Mouse (Mus musculus) heart, adult 18-20 months (tissue): Measurements from ENCODE around the gene Kctd3. TPM values are rescaled to one million over a fixed set of nuclear protein-coding genes. Genes with fewer than 3 reads are reported as not detected.
"Not testable (repeated sequence)": the region's sequence is repeated elsewhere in the genome, so short reads cannot be mapped to it uniquely, and the experiment has no call there.

Source experiments
- DNase-seq, 2 experiments: peaks; one replicate each; pipeline ENCODE4 v3.0.0; 2021 to 2022; ENCODE audit warnings: mixed read lengths in 1 of 2
- long read RNA-seq, 2 experiments: library from polyadenylated mRNA; stranded (forward); transcript quantifications; one replicate each; pipeline ENCODE4 v2.0.0; 2021
- total RNA-seq, 2 experiments: library from RNA; stranded (reverse); gene quantifications; 2 replicates each; pipeline ENCODE4 v1.2.3; 2021

Gene Kctd3
- 10 to 100 TPM in 1 of 2 experiments, 1 to 10 TPM in 1; 9.7 to 10.6 TPM for total RNA-seq
- long read RNA-seq, experiment 1, transcript Kctd3-201 (18 exons, 3,706 nt): major isoform, 7 of 9 reads
- long read RNA-seq, experiment 1, partial matches to known transcripts: 0 of 9 reads
- long read RNA-seq, experiment 1, other reads (novel, unspliced or antisense): 2 of 9 reads
- long read RNA-seq, experiment 2, partial matches to known transcripts: 0 of 1 reads
- long read RNA-seq, experiment 2, other reads (novel, unspliced or antisense): 0 of 1 reads

GRCm38 (mm10) chr1:189007239-189007979 lies at the start of gene Kctd3:
Gene Kctd3, minus strand, starts transcription at chr1:189007841.
- DNase-seq: peak; percentile 95 to 99

DNA sequence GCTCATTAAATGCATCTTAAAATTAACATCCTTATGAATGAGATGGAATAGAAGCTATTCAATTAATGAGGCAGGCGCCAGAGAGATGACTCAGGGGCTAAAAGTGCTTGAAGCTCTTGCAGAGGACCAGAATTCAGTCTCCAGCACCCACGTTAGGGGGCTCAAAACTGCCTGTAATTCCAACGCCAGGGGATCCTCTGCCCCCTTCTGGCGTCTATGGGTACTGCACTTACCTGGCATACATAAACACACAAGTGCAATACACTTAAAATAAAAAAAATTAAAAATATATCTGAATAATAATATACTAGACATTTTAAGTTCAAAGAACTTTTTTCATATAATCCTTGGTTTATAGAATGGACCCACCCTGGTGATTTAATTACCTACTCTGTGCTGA lies 49.8 kb upstream of the Kctd3 start:
- DNase-seq: no peak

- DNase-seq: no peak
These were observed 48.3 kb upstream of the Kctd3 start for GRCm38 (mm10) chr1:189055933-189056332.

- no peak for DNase-seq
These were observed 47.4 kb upstream of the Kctd3 start for GRCm38 (mm10) chr1:189054941-189055551.

GRCm38 (mm10) chr1:189054191-189054590 lies 46.5 kb upstream of the Kctd3 start:
- DNase-seq: peak in 1 of 2 experiments; percentile 14

- DNase-seq: no peak
These were observed 44.5 kb upstream of the Kctd3 start for GRCm38 (mm10) chr1:189052189-189052588.

GRCm38 (mm10) chr1:189050122-189050521 lies 42.5 kb upstream of the Kctd3 start:
- DNase-seq: no peak

GRCm38 (mm10) chr1:189048331-189048730 lies 40.7 kb upstream of the Kctd3 start:
- no peak for DNase-seq

DNA sequence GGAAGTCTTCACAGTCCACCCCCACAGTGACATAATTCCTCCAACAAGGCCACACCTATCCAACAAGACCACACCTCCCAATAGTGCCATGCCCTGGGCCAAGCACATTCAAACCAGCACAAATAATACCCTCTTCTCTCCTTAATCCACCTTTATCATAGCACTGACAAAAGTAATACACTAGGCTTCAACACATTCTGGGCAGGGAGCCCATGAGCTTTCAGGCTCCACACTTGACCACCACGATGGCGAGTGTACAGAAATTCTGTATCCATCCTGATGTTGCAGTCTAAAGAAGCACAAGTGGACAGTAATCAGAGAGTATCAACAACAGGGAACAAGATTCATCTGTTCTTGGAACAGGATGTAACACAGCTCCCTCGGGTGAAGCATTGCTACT lies 40.3 kb upstream of the Kctd3 start:
- no peak for DNase-seq

DNA sequence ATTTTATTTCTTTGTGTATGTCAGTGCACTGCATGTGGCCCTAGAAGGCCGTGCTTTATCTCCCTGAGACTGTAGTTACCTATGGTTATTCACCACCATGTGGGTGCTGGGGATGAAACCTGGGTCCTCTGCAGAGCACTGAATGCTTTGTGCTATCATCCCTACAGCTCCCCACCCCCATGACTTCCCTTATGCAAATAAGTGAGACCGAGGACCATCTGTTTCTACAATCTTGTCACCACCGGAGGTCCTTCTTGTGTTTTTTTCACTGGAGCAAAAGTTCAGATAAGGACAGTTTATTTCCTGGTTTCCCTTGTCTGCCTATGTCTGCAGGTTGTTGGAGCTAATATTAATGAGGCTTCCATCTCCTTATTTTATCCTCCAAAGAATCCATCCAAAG lies 39.2 kb upstream of the Kctd3 start:
- peak in 1 of 2 experiments; percentile 35 for DNase-seq

- no peak for DNase-seq
These were observed 38.7 kb upstream of the Kctd3 start for GRCm38 (mm10) chr1:189046301-189046700.

DNA sequence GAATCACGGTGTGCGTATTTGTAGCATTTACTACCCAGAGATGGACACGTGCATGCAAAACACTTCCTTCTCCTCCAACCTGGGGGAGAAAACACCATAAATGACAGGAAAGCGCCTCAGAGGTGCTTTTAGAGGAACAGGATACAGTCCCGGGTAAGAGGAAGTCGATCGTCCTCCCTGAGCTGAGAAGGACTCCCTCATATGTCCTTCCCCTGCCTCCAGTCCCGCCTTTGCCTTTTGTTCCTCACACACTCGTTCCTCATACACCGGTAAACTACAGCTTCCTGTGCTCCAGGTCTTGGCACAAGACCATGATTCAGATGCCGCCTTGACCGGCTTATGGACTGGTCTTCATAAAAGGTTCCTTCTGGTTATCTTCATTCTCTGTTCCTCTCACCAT lies 33.6 kb upstream of the Kctd3 start:
- DNase-seq: peak in 1 of 2 experiments; percentile 45

DNA sequence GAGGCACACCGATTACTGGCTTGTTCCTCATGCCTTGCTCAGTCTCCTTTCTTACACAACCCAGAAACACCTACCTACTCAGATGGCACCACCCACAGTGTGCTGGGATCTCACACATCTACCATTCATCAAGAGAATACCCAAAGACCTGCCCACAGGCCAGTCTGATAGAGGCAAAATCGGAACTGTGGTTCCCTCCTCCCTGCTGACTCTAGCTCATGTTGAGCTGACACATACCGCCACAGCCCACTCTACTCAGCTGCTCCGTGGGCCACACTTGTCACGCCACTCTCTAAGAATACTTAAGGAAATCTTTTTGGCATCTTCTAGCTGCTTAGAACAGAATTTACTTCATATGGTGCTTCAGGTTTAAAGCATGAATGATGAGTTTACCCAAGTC lies 31.7 kb upstream of the Kctd3 start:
- no peak for DNase-seq

GRCm38 (mm10) chr1:189032817-189033216 lies 25.2 kb upstream of the Kctd3 start:
- DNase-seq: not testable (repeated sequence)

DNA sequence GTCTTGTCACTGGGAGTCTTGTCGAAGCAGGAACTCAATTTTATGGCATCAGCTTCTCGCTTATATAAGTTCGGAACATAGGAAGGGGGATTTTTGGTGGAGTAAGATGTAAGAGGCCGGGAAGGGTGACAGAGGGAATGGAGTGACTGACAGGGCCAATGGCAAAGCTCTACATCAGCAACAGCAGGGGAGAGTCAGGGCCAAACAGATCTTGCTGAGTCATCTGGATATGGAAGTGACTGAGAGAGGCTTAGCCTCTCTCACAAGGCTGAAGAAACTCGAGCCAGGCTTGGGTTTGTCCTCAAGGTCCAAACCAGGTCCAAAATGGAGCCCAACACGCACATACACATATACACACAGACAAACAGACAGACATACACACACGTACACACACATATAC lies 23.3 kb upstream of the Kctd3 start:
- no peak for DNase-seq

- peak in 1 of 2 experiments; percentile 39 for DNase-seq
These were observed 20.6 kb upstream of the Kctd3 start for GRCm38 (mm10) chr1:189028267-189028666.

- DNase-seq: peak in 1 of 2 experiments; percentile 25
These were observed 19.2 kb upstream of the Kctd3 start for GRCm38 (mm10) chr1:189026885-189027284.

- no peak for DNase-seq
These were observed 16.1 kb upstream of the Kctd3 start for GRCm38 (mm10) chr1:189023701-189024080.

GRCm38 (mm10) chr1:189022925-189023700 lies 15.5 kb upstream of the Kctd3 start:
- no peak for DNase-seq

DNA sequence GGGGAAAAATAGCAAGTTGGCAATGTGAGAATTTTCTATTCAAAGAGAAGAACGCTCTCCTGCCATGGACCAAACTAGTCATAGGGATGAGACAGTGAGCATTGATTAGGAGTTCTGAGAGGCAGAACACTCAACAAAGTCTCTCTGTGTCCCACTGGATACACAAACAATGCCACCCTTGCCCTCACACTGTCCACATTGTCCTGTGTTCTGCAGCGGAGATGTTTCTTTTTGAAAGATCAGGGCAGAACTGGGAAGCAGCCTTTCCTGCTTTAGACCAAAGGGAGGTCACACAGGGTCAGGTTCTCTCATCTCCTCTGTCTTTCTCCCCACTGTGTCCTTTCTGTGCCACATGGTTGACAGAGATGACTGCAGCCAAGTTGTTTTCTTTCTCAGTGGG lies 7.7 kb upstream of the Kctd3 start:
- DNase-seq: no peak

- no peak for DNase-seq
These were observed 5.9 kb upstream of the Kctd3 start for GRCm38 (mm10) chr1:189013587-189013921.

- DNase-seq: no peak
These were observed 5.4 kb upstream of the Kctd3 start for GRCm38 (mm10) chr1:189012846-189013586.
